Mouse (Mus musculus) hindbrain, embryonic 16.5 days (tissue): ENCODE results near the gene Crat. TPM values are rescaled to one million over a fixed set of nuclear protein-coding genes. Genes with fewer than 3 reads are reported as not detected.
A peak's percentile ranks its signal among the peaks of the same experiment; 100 is the strongest.
"Not testable (repeated sequence)": the region's sequence is repeated elsewhere in the genome, so short reads cannot be mapped to it uniquely, and the experiment has no call there.

Experiments used
- ATAC-seq: fragments of 200-750 bp; cut with Nextera tagmentation; 2 replicates; pipeline ENCODE4 v1.8.0; 2017; ENCODE audit warnings: moderate TSS enrichment, moderate library complexity
- H3K27ac ChIP-seq: fragments of 300-500 bp; sonication (generic); 2 replicates; pipeline ENCODE4 v1.5.1; 2014; ENCODE audit warnings: low read depth, mild to moderate bottlenecking, control low read depth, low read length, moderate library complexity
- H3K27me3 ChIP-seq: fragments of 300-500 bp; sonication (generic); replicated peaks from 2 replicates; pipeline ENCODE4 v1.6.1; 2014; ENCODE audit warnings: low read length; ENCODE audit not compliant: control insufficient read depth, insufficient read depth
- H3K36me3 ChIP-seq: fragments of 300-500 bp; sonication (generic); 2 replicates; pipeline ENCODE4 v1.6.1; 2014; ENCODE audit warnings: mild to moderate bottlenecking, low read length, moderate library complexity, mixed read lengths; ENCODE audit not compliant: control insufficient read depth, insufficient read depth
- H3K4me1 ChIP-seq: fragments of 300-500 bp; sonication (generic); 2 replicates; pipeline ENCODE4 v1.6.1; 2014; ENCODE audit warnings: low read depth, low read length; ENCODE audit not compliant: control insufficient read depth, insufficient read depth
- H3K4me2 ChIP-seq: fragments of 300-500 bp; sonication (generic); 2 replicates; pipeline ENCODE4 v1.6.1; 2014; ENCODE audit warnings: mild to moderate bottlenecking, low read length, control low read depth, moderate library complexity
- H3K4me3 ChIP-seq: fragments of 300-500 bp; sonication (generic); 2 replicates; pipeline ENCODE4 v1.5.1; 2014; ENCODE audit warnings: mild to moderate bottlenecking, low read length, control low read depth, moderate library complexity
- H3K9ac ChIP-seq: fragments of 300-500 bp; sonication (generic); 2 replicates; pipeline ENCODE4 v1.6.1; 2014; ENCODE audit warnings: low read depth, mild to moderate bottlenecking, control low read depth, low read length, moderate library complexity
- H3K9me3 ChIP-seq: fragments of 300-500 bp; sonication (generic); 2 replicates; pipeline ENCODE4 v1.6.1; 2014; ENCODE audit warnings: mild to moderate bottlenecking, low read length, moderate library complexity; ENCODE audit not compliant: control insufficient read depth
- WGBS: fragments of 180-500 bp; shearing (Covaris S2); extraction: QIAGEN DNeasy Blood & Tissue Kit; methylation state at CpG from one replicate; pipeline ENCODE4 v1.1.7; 2014; 5-methylcytosine and 5-hydroxymethylcytosine counted together
- polyA plus RNA-seq: library from polyadenylated mRNA; unstranded; fragments of >200 nt; fragmentation: Nextera tagmentation; extraction: Ambion mirVana; gene quantifications from 2 replicates; pipeline ENCODE4 v1.2.1, GENCODE M21; 2015

Crat gene
- polyA plus RNA-seq, 1 experiment from 2014 or later = 25.4 TPM

DNA sequence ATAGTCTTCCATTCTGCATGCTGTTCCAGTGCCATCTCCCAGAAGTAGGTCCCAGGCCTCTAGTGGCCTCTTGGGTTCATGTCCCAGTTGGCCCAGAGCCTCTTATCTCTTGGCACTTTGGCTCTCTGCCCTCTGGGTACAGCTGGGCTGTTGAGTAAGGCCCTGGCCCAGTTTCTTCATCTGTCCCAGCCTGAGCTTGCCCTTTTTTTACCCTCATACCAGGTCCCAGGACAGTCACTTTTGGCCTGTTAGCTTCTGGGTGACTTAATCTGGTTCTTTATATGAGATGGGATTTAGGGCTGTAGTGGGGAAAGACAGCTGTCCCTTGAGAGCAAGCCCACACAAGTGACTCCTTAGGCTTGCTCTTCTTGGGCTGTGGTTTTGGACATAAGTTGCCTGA is 13.5 kb upstream of the Crat start:
- Histone ChIP-seq H3K27ac (no peak overlapping the region), H3K4me1 (no peaks in the 10 kb centered on the region), H3K36me3 (peaks cover 37% of the 10 kb centered on the region), H3K4me3 (no peak overlapping the region), H3K9me3 (no peaks in the 10 kb centered on the region), H3K27me3 (no peaks in the 10 kb centered on the region), H3K4me2 (no peak overlapping the region), H3K9ac (no peak overlapping the region)
- no peak for ATAC-seq

DNA sequence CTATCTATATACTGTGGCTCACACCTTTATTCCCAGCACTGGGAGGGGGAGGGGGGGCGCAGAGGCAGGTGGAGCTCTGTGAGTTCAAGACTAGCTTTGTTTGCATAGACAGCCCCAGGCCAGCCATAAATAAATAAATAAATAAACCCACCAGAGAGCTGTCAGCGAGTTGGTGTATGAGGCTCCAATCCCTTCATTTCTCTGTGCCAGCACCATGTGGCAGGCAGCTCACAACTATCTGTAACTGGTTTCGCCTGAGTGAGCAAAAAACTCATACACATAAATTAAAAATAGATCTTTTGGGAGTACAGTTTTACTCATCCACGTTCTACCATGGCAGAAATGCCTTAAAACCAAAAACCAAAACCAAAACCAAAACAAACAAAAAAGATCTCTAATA is 5.8 kb upstream of the Crat start:
- no peak for ATAC-seq
- no peaks in the 10 kb centered on the region for H3K27me3 ChIP-seq
- H3K36me3 ChIP-seq = 0 out of 2 replicates have a peak, but pooled peaks cover 2% of the 10 kb centered on the region
- 62% methylated on average over 4 of the region's 4 CpGs for WGBS
- no peak overlapping the region for H3K9ac ChIP-seq
- H3K27ac ChIP-seq = peak overlapping the region; percentile 12; the same call in 1 of the 2 replicates
- H3K9me3 ChIP-seq = no peaks in the 10 kb centered on the region
- no peak overlapping the region for H3K4me2 ChIP-seq
- peaks cover 22% of the 10 kb centered on the region for H3K4me1 ChIP-seq
- H3K4me3 ChIP-seq = no peak overlapping the region

DNA sequence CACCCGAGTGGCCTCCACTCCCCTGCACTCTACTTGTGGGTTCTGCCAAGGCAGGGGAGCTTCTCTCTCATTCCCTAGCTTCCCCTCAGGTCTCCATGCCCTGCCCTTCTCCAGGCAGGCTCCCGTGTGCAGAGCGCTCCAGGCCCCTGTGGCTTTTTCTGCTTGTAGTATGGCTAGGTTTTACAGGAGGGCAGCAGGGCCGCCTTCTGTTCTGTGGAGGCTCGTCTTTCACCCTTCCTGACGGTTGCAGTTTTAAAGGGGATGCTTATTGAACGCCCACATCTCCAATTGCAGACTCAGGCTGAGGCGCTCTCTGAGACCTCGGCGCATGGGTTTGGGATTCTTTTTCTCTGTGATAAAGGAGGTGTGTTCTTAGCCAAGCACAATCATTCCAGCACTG is 3.5 kb upstream of the Crat start:
- Histone ChIP-seq H3K4me1 (peaks cover 31% of the 10 kb centered on the region), H3K36me3 (no peaks in the 10 kb centered on the region), H3K27me3 (no peaks in the 10 kb centered on the region), H3K4me2 (peak overlapping the region; percentile 29; the same call in 1 of the 2 replicates), H3K9me3 (no peaks in the 10 kb centered on the region), H3K27ac (no peak overlapping the region), H3K9ac (peak overlapping the region; percentile 37), H3K4me3 (no peak overlapping the region)
- WGBS = 38% methylated on average over 10 of the region's 10 CpGs
- no peak for ATAC-seq

DNA sequence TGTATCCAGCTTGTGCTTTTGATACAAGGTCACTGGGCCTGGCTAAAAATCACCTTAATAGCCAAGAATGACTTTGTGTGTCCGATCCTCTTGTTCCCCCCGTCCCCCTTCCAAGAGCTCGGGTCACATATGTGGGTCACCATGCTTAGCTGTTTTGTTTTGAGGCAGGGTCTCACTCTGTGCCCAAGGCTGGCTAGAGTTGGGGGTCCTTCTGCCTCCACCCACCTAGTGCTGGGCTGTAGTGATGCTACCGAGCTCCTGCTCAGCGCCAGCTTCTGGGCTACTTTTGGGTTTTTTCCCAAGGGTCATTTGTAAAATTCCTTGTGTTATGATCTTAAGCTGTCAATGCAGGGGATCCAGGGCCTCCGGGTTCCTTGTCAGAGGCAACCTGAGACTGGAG is 2.6 kb upstream of the Crat start:
- Histone ChIP-seq H3K4me3 (no peak overlapping the region), H3K4me1 (peaks cover 39% of the 10 kb centered on the region)
- 70% methylated on average over 6 of the region's 6 CpGs for WGBS

DNA sequence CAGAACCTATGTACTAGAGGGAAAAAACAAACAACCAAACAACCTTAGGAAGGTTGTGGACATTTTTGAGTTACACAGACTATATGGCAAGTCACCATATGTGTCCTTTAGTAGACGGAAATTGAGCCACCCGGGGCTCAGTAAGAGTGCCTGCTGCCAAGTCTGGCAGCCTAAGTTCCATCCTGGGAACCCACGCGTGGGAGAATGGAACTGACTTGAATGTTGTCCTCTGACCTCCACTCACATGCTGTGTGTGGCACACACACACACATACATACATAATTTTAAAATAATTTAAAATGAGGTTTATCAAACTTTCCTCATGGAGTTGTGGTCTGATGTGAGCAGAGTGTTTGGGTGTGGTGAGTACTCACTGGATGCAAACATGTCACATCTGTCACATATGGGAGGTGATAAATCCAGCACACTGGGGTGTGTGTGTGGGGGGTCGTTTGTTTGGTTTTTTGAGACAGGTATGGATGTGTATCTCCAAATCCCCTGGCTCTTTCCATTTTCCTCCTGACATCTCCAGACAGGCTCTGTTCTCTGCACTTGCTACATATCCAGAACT is 2.1 kb upstream of the Crat start:
- H3K9ac ChIP-seq = no peak overlapping the region
- H3K4me3 ChIP-seq = no peak overlapping the region
- H3K27ac ChIP-seq = no peak overlapping the region
- 58% methylated on average over 5 of the region's 5 CpGs for WGBS
- H3K4me2 ChIP-seq = no peak overlapping the region; the same call in 1 of the 2 replicates
- no peaks in the 10 kb centered on the region for H3K27me3 ChIP-seq
- H3K36me3 ChIP-seq = 0 out of 2 replicates have a peak, but pooled peaks cover 2% of the 10 kb centered on the region
- H3K4me1 ChIP-seq = peaks cover 45% of the 10 kb centered on the region
- H3K9me3 ChIP-seq = no peaks in the 10 kb centered on the region
- no peak for ATAC-seq

More for the DNA sequence above, 2.6 kb upstream of the Crat start:
- Histone ChIP-seq H3K27ac (no peak overlapping the region), H3K4me2 (peak overlapping the region; percentile 29), H3K9ac (peak overlapping the region; percentile 27; the same call in 1 of the 2 replicates), H3K27me3 (no peaks in the 10 kb centered on the region), H3K9me3 (no peaks in the 10 kb centered on the region), H3K36me3 (no peaks in the 10 kb centered on the region)
- no peak for ATAC-seq

DNA sequence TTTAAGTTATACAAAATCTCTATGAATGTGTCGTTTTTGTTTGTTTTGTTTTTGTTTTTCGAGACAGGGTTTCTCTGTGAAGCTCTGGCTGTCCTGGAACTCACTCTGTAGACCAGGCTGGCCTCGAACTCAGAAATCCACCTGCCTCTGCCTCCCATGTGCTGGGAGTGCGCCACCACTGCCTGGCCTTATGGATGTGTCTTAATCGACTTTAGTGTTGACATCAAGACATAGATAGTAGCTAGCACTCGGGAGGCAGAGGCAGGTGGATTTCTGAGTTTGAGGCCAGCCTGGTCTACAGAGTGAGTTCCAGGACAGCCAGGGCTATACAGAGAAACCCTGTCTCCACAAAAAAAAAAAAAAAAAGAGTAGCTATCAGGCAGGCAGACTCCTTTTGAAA is 1.5 kb upstream of the Crat start:
- not testable (repeated sequence) for H3K27ac ChIP-seq

DNA sequence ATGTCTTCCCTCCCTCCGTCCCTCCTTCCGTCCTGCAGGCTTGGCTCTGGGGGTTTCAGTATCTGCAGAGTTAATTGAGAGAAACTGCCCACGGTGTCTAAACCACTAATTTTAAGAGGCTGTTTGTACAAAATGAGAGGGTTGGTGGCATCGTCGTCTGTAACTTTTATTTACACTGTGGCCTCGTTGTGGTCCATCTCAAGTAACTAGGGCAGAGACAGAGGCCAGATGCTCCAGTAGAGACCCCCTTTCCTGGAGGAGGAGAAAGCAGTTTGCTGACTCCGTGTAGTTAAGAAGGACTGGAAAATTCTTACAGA is 994 bp upstream of the Crat start:
- H3K9ac ChIP-seq = peak overlapping the region; percentile 91
- H3K9me3 ChIP-seq = no peaks in the 10 kb centered on the region
- no peaks in the 10 kb centered on the region for H3K27me3 ChIP-seq
- peak overlapping the region; percentile 77 for H3K4me2 ChIP-seq
- H3K4me1 ChIP-seq = peaks cover 47% of the 10 kb centered on the region
- ATAC-seq = no peak
- 0 out of 2 replicates have a peak, but pooled peaks cover 2% of the 10 kb centered on the region for H3K36me3 ChIP-seq
- H3K4me3 ChIP-seq = peak overlapping the region; percentile 60
- peak overlapping the region; percentile 96 for H3K27ac ChIP-seq
- WGBS = 0% methylated on average over 7 of the region's 7 CpGs

More for the DNA sequence above, 1.5 kb upstream of the Crat start:
- ATAC-seq, H3K27me3 ChIP-seq, H3K36me3 ChIP-seq, H3K9me3 ChIP-seq, H3K9ac ChIP-seq: not testable (repeated sequence)
- Histone ChIP-seq H3K4me1 (peaks cover 47% of the 10 kb centered on the region), H3K4me2 (peak overlapping the region; percentile 77), H3K4me3 (peak overlapping the region; percentile 60; the same call in 1 of the 2 replicates)
- 79% methylated on average over 6 of the region's 6 CpGs for WGBS

DNA sequence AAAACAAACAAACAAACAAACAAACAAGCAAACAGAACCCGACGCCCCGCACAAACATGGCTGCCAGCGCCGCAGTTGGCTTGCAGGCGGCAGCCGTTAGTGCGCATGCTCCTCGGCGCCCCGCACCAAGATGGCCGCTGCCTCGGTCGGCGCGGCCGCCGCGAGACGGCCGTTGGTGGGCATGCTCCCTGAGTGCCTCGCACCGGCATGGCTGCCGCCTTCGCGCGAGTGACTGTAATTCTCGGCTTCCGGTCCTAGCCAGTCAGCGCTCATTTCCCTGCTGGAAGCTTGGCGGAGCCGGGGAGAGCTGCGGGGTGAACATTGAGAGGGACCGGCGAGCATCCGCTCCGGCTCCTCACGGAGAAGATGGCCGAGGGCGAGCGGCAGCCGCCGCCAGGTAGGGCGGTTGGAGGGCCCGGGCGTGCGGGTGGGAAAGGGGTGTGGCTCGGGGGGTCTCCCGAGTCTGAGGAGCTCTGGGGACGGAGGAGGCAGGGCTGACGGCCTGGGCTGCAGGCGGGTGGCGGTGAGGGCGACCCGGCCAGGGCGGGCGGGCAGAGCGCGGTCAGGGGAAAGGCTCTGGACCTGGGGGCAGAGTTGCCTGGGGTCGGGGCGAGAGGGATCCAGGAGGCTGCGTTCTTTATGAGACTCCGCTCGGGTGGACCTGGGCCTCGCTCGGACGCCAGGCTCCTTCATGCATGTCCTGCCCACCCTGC is 479 bp upstream of the Crat start, which contains the start of gene Ptpa:
TSS of gene Ptpa (plus strand) at position 104 of the 713 bp plus-strand sequence.
- Histone ChIP-seq H3K27me3 (no peaks in the 10 kb centered on the region), H3K27ac (peak within 1 kb of the TSS; percentile 96), H3K4me1 (peaks cover 47% of the 10 kb centered on the region), H3K9ac (peak within 1 kb of the TSS; percentile 91), H3K9me3 (no peaks in the 10 kb centered on the region), H3K36me3 (0 out of 2 replicates have a peak, but pooled peaks cover 2% of the 10 kb centered on the region), H3K4me2 (peak within 1 kb of the TSS; percentile 77), H3K4me3 (peak within 1 kb of the TSS; percentile 60)
- ATAC-seq = peak; percentile 92
- under 1% methylated on average over 58 of the region's 67 CpGs for WGBS

DNA sequence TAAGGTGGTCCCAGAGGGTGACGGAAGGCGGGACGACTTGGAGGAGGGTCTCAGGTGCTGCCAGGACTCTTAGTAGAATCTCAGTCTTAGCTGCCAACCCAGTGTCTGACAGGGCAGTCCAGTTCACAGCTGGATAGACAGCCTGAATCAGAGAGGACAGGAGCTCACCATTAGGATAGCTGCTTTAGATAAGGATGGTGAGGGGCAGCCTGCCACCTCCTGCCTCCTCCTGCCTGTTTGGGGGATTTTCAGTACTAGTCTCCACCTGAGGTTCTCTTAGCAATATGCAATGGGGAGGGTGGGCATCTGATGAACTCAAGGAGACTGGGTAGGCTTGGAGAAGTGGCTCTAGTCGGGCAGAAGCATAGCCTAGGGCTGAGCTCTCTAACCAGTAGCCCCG is 932 bp downstream of the Crat start:
- Histone ChIP-seq H3K27me3 (no peaks in the 10 kb centered on the region), H3K36me3 (peaks cover 9% of the 10 kb centered on the region), H3K27ac (peak overlapping the region; percentile 96; the same call in 1 of the 2 replicates), H3K4me3 (peak overlapping the region; percentile 60), H3K9ac (peak overlapping the region; percentile 91), H3K9me3 (no peaks in the 10 kb centered on the region), H3K4me1 (peaks cover 47% of the 10 kb centered on the region), H3K4me2 (peak overlapping the region; percentile 77)
- ATAC-seq = 0 out of 2 replicates have a peak, but pooled peaks have one; percentile 1
- 50% methylated on average over 5 of the region's 5 CpGs for WGBS
